Mouse (Mus musculus) c-Kit-positive CD71-positive TER-119-positive erythroid progenitor cells, embryonic 14.5 days (primary cell): Measurements from ENCODE around the gene Srl.
"Not testable (repeated sequence)": the region's sequence is repeated elsewhere in the genome, so short reads cannot be mapped to it uniquely, and the experiment has no call there.

Experiments used
- DNase-seq: peaks from one replicate; pipeline ENCODE4 v3.0.0-alpha.2; 2013; ENCODE audit warnings: low spot score

The Srl gene

DNA sequence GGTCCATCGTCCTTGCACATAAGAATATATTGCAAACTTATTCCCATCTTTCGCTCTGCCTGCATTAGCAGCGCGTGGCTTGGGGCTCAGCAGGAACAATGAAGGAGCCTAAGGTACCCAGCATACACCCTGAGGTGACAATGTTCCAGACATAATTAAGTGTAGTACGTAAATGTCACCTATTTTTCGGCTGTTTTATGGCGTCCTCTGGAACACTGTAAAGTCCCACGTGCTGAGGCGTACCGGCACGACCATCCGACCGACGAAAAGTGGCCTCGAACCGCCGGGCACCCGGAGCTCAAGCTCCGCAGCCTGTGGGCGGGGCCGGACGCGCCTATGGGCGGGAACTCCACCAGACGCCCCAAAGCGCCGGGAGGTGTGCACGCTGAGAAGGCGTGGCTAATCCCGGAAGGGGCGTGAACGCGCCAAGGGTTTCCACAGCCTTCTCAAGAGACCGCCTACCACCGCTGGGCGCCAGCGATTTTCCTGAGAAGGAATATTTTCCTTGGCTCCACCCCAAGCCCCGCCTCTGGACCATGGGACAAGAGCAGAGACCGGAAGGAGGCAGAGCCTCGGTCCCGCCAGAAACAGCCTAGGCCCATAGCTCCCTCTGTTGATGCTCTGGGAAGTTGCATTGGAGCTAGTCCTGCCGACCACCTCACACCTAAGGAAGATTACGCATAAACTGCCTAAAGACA is at the start of gene Srl:
TSS of gene Srl (minus strand) at position 316 of the 698 bp plus-strand sequence.
- peak; percentile 100 for DNase-seq

GRCm38 (mm10) chr16:4590236-4590635 is 48.6 kb upstream of the Srl start:
- DNase-seq = peak; percentile 54

DNA sequence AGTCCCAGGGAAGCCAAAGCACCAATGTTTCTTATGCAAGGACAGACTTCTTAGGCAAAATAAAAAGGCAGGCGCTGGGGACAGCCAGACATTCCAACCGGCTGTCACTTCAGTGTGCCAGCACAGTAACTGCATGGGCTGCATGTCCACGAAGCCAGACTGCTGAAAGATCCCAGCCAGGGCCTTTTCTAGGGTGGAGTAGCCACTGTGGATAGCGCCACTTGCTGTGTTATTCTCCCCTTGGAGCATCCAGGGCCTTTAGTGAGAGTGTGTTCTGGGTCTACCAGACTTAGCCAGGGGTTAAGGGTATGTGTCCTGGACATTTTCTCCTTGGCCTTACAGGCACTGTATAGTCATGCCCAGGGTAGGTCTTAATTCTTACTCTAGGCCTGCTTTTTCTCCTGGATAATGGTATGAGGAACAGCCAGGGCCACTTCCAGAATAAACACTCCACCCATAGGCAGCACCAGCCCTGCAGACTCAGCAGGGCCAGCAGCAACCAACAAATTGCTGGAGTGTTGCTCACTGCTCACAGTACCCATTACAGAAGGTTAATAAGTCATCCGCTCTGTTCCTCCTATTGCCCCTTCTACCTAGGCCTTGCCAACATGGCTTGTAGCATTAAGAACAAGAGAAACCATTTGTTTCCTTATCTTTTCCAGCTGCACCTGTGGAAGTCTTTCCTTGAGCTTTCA is 46.0 kb upstream of the Srl start:
- no peak for DNase-seq

DNA sequence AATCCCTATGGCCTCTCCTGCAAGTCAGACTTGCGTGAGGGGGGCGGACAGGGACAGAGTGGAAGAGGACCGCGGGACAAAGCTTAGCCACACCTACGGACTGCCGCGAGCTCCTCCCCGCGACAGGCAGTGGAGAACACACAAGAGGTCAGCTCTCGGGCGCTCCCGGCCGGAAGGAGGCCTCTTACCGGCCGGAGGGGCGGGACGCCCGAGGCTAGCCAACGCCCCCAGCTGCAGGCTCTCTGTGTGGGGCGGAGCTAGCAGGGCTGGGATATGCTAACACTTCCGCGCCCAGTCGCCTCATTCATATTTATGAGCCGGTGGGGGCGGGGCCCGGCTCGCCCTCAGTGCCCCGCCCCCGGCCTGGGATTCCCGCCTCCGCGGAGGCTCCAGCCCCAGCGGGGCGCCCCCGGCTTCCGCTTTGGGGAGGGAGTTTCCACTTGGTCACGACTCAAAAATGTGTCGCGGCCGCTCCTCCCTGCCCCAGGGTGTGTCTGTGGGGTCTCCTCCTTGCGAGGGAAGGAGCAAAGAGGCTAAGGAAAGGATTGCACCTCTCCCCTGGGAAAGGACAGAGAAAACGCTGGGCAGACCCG is 45.0 kb upstream of the Srl start:
- DNase-seq = peak; percentile 96

- DNase-seq = no peak
Measured at GRCm38 (mm10) chr16:4585642-4586530, 44.3 kb upstream of the Srl start.

GRCm38 (mm10) chr16:4584438-4584837 is 42.8 kb upstream of the Srl start:
- no peak for DNase-seq

DNA sequence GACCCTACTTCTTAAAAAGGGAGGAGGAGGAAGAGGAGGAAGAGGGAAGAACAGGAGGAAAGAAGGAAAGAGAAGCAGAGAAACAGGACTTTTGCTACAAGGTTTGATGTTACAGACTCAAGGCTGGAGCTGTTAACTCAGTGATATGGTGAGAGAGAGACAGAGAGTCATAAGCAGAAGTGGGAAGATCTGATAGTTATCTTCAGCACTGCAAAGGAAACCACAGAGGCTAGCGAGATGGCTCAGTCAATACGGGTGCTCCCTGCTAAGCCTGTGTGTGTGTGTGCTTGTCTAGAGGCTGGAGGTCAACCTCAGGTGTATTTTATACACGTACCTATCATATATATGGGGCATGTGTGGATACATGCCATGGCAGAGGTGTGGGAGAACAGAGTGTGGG is 42.2 kb upstream of the Srl start:
- DNase-seq = no peak

- DNase-seq = not testable (repeated sequence)
Measured at GRCm38 (mm10) chr16:4581179-4581578, 39.6 kb upstream of the Srl start.

DNA sequence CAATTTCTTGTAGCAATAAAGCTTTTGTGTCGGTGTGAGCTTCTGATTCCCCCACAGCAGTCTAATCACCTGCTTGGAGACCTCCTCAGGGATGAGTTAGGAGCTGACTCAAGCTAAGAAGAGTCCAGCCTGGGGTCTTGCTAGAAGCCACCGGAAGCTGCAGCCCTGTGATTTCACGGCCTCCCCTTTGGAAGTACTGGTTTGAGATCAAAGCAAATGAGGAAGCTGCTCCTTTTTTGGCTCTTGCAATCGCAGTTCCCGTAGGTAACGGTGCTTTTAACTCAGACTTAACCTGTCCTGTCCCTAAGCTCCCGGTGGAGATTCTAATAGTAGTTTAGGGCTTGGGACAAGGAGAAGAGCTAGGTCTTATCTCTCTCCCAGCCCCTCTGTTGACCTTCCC is 37.0 kb upstream of the Srl start:
- DNase-seq = no peak

- DNase-seq = no peak
Measured at GRCm38 (mm10) chr16:4576873-4577272, 35.3 kb upstream of the Srl start.

DNA sequence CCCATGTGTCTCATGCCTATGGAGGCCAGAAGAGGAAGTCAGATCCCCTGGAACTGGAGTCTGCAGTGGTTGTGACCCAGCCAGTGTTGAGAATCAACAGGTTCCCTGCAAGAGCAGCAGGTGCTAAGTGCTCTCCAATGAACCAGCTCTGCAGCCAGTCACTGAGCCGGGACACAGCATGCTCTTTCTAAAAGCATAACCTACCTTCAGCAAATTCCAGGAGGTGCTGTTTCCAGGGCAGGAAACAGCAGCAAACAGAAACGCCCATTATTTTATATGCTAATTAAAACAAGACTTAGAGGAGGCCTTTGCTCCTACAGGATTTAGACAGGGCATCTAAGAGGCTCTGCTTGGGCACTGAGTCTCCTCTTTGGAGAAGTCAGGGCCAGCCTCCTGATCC is 34.4 kb upstream of the Srl start:
- no peak for DNase-seq

DNA sequence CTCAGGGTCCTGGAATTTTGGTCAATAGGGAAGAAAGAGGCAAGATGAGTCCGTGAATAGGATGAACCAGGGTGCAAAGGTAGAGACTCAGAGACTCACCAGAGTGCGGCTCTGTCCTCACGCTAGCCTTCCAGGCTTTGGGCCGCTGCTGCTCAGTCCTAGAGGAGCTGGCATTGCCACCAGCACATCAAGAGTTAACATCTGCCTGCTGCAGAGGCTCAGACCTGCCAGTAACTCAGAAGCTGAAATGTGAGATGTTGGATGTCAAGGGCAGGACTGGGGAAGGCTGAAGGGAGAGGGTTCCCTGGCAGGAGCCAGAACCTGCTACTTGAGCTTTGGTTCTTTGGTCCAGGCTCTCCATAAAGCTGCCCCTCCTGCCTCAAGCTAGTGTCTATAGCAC is 29.1 kb upstream of the Srl start:
- DNase-seq = no peak

- peak; percentile 69 for DNase-seq
Measured at GRCm38 (mm10) chr16:4567912-4568311, 26.3 kb upstream of the Srl start.

DNA sequence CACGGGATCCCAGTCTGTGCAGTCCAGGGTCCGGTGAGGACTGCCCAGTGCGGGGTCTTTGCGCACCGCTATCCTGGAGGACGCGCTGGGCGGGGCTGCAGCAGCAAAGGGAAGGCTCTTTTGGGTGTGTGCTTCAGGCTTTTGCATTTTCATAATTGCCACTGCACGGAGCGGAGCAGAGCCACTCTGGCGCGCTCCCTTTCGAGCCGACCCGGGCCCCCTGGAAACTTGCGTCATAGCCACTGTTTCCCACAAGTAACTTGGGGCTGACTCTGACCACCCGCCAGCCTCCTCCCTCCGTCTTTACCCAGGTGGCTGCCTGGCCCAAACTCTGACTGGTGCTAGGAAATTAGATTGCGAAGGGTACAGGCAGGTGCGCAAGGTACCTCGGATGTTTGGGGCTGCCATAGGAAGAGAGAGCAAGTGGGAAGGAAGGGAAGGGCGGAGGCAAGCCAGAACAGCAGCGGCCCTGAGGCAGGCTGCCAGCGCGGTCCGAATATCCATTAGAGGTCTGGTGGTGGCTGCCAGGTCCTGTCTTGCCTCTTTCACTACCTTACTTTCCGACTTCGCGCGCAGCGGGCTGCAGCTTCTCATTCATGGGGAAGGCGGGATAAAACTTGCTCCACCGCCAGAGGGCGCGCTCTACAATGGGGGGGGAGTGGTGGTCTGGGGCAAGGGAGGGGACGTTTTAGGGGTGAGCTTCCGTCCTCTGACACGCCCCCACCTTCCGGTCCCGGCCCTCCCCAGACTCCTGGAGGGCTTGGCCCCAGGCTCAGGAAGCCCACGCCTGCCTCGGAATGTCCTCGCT is 18.7 kb upstream of the Srl start:
- peak; percentile 66 for DNase-seq

DNA sequence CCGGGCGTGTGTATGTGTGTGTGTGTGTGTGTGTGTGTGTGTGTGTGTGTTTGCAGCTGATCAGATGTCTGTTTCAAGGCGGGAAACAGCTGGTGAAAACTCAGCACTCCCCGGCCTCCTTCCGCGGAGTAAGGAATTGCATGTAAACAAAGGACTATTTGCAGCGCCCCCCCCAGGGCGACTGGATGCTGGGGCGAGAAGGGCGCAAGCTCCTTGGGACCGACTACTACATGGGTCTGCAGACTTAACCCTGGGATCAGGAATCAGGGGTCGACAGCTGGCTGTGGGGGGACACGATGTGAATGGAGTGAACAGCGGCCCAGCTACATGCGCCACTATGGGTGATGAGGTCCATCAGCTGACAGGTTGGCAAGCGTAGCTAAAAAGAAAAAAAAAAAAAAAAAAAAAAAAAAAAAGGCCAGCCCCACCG is 18.1 kb upstream of the Srl start, which contains the start of gene Tfap4:
TSS of gene Tfap4 (minus strand) at position 140 of the 430 bp plus-strand sequence.
- DNase-seq = peak; percentile 80

DNA sequence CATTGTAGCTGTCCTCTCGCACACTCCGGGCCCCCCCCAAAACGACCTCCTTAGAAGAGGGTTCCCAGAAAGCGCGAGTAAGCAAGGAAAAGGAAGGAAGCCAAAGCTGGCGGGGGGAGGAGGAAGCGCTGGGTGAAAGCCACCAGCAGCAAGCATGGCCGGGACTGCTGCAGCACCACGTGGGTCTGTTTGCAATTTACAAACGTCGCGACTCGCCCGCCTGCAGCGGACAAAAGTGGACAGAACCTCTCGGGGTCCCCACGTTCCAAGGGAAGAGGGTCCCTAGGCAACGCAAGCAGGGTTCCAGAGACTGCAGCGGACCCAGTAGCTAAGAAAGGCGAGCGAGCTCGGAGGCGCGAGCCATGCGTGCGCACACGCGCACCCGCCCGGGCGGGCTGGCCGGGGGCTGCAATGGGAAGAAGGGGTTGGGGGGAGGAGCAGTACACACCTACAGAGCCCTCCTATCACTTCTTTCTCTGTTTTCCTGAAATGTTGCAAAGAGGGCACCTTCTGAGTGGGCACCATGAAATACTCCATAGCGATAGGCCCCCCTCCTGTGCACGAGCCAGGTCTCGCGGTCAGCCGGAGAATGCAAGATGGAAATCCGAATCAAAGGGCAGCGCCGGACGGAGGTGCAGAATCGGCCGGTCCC is 17.5 kb upstream of the Srl start:
- no peak for DNase-seq

DNA sequence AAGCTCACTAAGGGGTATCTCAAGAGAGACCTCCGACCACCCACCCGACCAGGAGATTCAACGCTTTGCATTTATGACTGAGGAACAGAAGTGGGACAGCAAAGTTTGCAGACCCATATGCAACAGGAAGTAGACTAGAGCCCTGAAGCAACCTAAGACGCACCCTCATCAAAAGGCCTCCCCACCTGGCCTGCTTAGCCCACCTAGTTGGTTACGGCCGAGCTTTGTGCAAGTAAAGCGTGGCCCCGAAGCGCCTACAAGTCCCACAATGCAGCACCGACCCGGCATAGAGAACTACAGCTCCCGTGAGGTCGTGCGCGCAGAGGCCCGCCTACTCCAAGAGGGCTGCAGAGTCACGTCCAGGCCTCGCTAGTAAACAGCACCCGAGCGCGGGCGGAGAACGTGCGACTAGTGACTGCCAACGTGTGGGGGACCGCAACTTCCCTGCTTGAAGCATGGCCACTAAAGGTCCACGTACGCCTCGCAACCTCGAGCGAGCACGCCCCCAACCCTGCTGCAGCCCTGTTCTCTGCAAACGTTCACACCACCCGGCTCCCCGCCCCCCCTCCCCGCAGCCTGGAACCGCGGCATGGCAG is 16.9 kb upstream of the Srl start:
- DNase-seq = peak; percentile 87

DNA sequence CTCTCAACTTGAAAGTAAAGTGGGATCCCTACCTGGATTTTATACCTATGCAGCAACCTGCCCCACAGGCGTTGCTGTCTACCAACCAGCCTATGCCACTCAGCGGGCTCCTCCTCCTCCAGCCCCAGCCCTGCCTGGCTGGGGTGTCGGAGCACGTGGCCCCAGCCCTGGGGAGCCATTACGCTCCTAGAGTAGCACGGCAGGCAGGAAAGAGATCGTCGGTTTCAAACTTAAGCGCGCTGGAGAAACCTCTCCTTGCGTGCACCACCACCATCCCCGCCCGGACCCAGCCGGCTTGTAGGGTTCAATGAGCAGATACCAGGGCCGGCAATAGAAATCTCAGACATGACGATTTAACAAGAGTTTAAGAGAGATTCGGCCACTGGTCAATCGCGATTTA is 16.3 kb upstream of the Srl start:
- DNase-seq = peak; percentile 65

GRCm38 (mm10) chr16:4557085-4557484 is 15.5 kb upstream of the Srl start:
- no peak for DNase-seq

DNA sequence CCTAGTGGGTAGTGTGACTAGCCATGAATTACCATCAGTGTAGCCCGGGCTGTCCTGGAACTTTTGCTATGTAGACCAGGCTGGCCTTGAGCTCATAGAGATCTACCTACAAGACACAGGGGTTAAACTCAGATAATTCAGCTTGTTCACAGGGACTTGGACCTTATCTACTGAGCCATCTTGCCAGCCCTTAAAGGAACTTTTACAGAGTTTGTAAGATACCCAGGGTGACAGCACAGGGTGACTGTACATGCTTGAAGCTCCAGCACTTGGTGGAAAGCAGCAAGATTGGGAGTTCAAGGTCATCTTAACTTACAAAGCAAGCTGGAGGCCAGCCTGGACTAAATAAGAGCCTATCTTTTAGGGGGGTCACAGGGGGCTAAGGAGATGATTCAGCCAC is 13.9 kb upstream of the Srl start:
- DNase-seq = peak; percentile 56
